Mouse (Mus musculus) brain, embryonic 14.5 days (tissue): Measurements from ENCODE around the gene Gpbar1. TPM values are rescaled to one million over a fixed set of nuclear protein-coding genes. Genes with fewer than 3 reads are reported as not detected.
A peak's percentile ranks its signal among the peaks of the same experiment; 100 is the strongest.

Experiments
- DNase-seq: peaks from one replicate; pipeline ENCODE4 v3.0.0-alpha.2; 2011; ENCODE audit warnings: low read depth
- CTCF ChIP-seq: fragments of 200-500 bp; IDR thresholded peaks from 2 replicates; pipeline ENCODE4 v1.5.1; 2012; ENCODE audit warnings: inconsistent platforms, mild to moderate bottlenecking, moderate library complexity, borderline replicate concordance; ENCODE audit not compliant: insufficient read depth, insufficient read length; ENCODE audit errors: extremely low read depth
- POLR2A ChIP-seq: fragments of 200-500 bp; IDR thresholded peaks from 2 replicates; pipeline ENCODE4 v1.6.1; 2012; ENCODE audit warnings: mild to moderate bottlenecking, inconsistent platforms, borderline replicate concordance; ENCODE audit not compliant: poor library complexity, insufficient read depth, insufficient read length, severe bottlenecking; ENCODE audit errors: extremely low read depth
- polyA plus RNA-seq: library from polyadenylated mRNA; depleted of rRNA; stranded (reverse); fragments of >200 nt; gene quantifications from 2 replicates; pipeline ENCODE4 v1.2.3, GENCODE M21; 2012

Gpbar1 gene
- polyA plus RNA-seq, 1 experiment = 0.15 TPM

- TF ChIP-seq CTCF = no peak
- TF ChIP-seq POLR2A = no peak
These were observed 638 bp downstream of the Gpbar1 start for GRCm38 (mm10) chr1:74278988-74279387.

GRCm38 (mm10) chr1:74280591-74281325, 2.4 kb downstream of the Gpbar1 start:
- TF ChIP-seq POLR2A = no peak
- no peak for TF ChIP-seq CTCF
- DNase-seq = no peak

More at GRCm38 (mm10) chr1:74278988-74279387, 638 bp downstream of the Gpbar1 start:
- no peak for DNase-seq

GRCm38 (mm10) chr1:74281372-74281771, 3.0 kb downstream of the Gpbar1 start:
- DNase-seq = no peak
- TF ChIP-seq CTCF (no peak), POLR2A (no peak)

GRCm38 (mm10) chr1:74281886-74282285, 3.5 kb downstream of the Gpbar1 start:
- no peak for DNase-seq
- TF ChIP-seq POLR2A (no peak), CTCF (no peak)

GRCm38 (mm10) chr1:74282896-74283625, 4.7 kb downstream of the Gpbar1 start:
- TF ChIP-seq POLR2A (no peak), CTCF (no peak)
- no peak for DNase-seq

GRCm38 (mm10) chr1:74283686-74284463, 5.5 kb downstream of the Gpbar1 start:
- no peak for TF ChIP-seq CTCF
- TF ChIP-seq POLR2A = no peak

GRCm38 (mm10) chr1:74284543-74285160, 6.3 kb downstream of the Gpbar1 start, which contains the start of the genes Aamp and Pnkd:
Gene Aamp, minus strand, starts transcription at chr1:74284738.
Gene Pnkd, plus strand, starts transcription at chr1:74284930.
- DNase-seq = peak; percentile 100
- peak; percentile 55; the same call in 1 of the 2 replicates for TF ChIP-seq POLR2A
- no peak for TF ChIP-seq CTCF

More at GRCm38 (mm10) chr1:74283686-74284463, 5.5 kb downstream of the Gpbar1 start:
- peak; percentile 69 for DNase-seq

- DNase-seq = no peak
- no peak for TF ChIP-seq POLR2A
- no peak for TF ChIP-seq CTCF
These were observed 7.1 kb downstream of the Gpbar1 start for GRCm38 (mm10) chr1:74285212-74286010.

- TF ChIP-seq CTCF = 0 out of 2 replicates have a peak, but pooled peaks have one; percentile 4
- DNase-seq = peak; percentile 32
These were observed 8.7 kb downstream of the Gpbar1 start for GRCm38 (mm10) chr1:74286869-74287607.
